Mouse (Mus musculus) bone marrow macrophage, adult 2 months (primary cell): ENCODE data around the gene Cyb561d1.

ENCODE experiments used
- CTCF ChIP-seq: IDR thresholded peaks from 2 replicates; pipeline ENCODE4 v1.5.1; 2012; ENCODE audit warnings: low read depth, mild to moderate bottlenecking, low read length, moderate library complexity
- POLR2A ChIP-seq: IDR thresholded peaks from 2 replicates; pipeline ENCODE4 v1.6.1; 2012; ENCODE audit warnings: mild to moderate bottlenecking, low read depth, low read length, borderline replicate concordance

GRCm38 (mm10) chr3:108188716-108189490 is 12.1 kb downstream of the Cyb561d1 start:
- TF ChIP-seq CTCF (no peak), POLR2A (no peak)
